Mouse (Mus musculus) stomach, postnatal 0 days (tissue): ENCODE data around the gene Adam1b.

ENCODE experiments used
- CTCF ChIP-seq: IDR thresholded peaks from 2 replicates; pipeline ENCODE4 v1.5.1; 2016; ENCODE audit warnings: antibody characterized with exemption, low read depth, mild to moderate bottlenecking, moderate library complexity
- EP300 ChIP-seq: optimal IDR thresholded peaks from 2 replicates; pipeline ENCODE3; 2016; ENCODE audit warnings: antibody characterized with exemption

GRCm38 (mm10) chr5:121493305-121493704, 9.9 kb downstream of the Adam1b start:
- TF ChIP-seq CTCF (no peak), EP300 (no peak)
